Mouse (Mus musculus): Measurements from ENCODE around the gene Glipr2. TPM values are rescaled to one million over a fixed set of nuclear protein-coding genes. Genes with fewer than 3 reads are reported as not detected.

Gene Glipr2
- total and polyA plus RNA-seq, 3 experiments: 60.3 to 146 (median 62.8) TPM

DNA sequence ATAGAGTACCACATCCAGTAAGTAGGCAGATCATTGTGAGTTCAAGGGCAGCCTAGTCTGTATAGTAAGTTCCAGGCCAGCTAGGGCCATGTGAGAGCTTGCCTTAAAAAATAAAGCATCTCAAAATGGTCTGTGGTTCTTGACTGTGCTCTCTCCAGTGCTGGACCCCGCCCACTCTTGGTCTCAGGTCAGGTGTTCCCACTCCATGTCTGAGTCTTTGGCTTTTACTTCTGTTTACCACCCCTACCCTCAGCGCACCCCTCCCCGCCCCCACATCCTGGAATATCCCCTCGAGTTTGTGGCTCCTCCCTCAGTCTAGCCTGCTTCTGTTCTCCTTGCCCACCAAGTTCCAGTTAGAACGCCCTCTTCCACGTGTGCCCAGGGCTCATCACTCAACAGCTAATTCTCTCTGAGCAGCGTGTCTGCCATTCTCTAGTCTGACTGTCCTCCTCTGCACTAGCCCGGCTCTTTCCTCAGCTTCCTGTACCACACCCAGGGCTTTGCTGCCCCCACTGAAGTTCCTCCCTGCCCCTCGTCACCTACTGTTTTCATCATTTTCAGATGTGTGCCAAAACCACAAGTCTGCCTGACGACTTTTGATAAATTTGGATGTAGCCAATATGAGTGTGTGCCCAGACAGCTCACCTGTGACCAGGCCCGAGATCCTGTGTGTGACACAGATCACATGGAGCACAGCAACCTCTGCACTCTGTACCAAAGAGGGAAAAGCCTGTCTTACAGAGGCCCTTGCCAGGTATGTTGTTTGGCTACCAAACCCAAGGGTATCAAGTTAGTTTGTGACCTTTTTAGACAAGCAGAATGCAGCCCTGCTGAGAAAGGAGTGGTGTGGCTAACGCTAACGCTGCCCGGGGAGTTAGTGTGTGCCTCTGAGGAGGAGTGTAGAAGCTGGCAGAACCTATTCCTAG is 20.2 kb upstream of the Glipr2 start:
- no peak overlapping the region for H3K4me2 ChIP-seq (ENCODE audit: insufficient read depth, low read depth, poor library complexity, severe bottlenecking)
- H3K27me3 ChIP-seq (replicated peaks): no peaks in the 10 kb centered on the region
- TF ChIP-seq POLR2AphosphoS2 (IDR thresholded peaks at IDR 0.05; ENCODE audit: low read depth, low read length) (no peak), E2F4 (IDR thresholded peaks at IDR 0.05; ENCODE audit: insufficient replicate concordance, low read depth, low read length) (no peak), ZMIZ1 (IDR thresholded peaks at IDR 0.05; ENCODE audit: low read depth, low read length) (no peak), JUND (conservative IDR thresholded peaks at IDR 0.05; ENCODE audit: low read depth, low read length) (no peak), HCFC1 (IDR thresholded peaks at IDR 0.05; ENCODE audit: low read depth, low read length) (no peak), JUN (IDR thresholded peaks at IDR 0.05; ENCODE audit: insufficient read depth, low read depth, low read length) (no peak), MAX (IDR thresholded peaks at IDR 0.05; ENCODE audit: low read length) (no peak), ETS1 (conservative IDR thresholded peaks at IDR 0.05; ENCODE audit: low read depth, low read length) (no peak), NELFE (IDR thresholded peaks at IDR 0.05; ENCODE audit: low read depth, low read length) (no peak), USF1 (IDR thresholded peaks at IDR 0.05; ENCODE audit: low read depth, low read length) (no peak), UBTF (IDR thresholded peaks at IDR 0.05; ENCODE audit: low read depth, low read length) (no peak), MAFK (IDR thresholded peaks at IDR 0.05; ENCODE audit: insufficient replicate concordance, low read length) (no peak), MYC (IDR thresholded peaks at IDR 0.05; ENCODE audit: low read depth, low read length) (no peak), TCF12 (IDR thresholded peaks at IDR 0.05; ENCODE audit: low read depth, low read length) (no peak), KAT2A (IDR thresholded peaks at IDR 0.05; ENCODE audit: insufficient replicate concordance, low read length) (no peak)
- peak; percentile 7 for DNase-seq (ENCODE audit: extremely low read depth)
- H3K36me3 ChIP-seq (replicated peaks in 1 of 2; ENCODE audit: control insufficient read depth in 1 of 2, insufficient read depth in 1 of 2, low read length in 1 of 2): peaks cover under 1 to 17% of the 10 kb centered on the region in 2 experiments
- no peaks in the 10 kb centered on the region for H3K79me2 ChIP-seq (replicated peaks; ENCODE audit: control insufficient read depth, extremely low read depth, insufficient read depth, poor library complexity, severe bottlenecking)
- no peak overlapping the region for H3K27ac ChIP-seq (ENCODE audit: insufficient read depth, low read depth)
- peaks cover 0 to 14% of the 10 kb centered on the region in 2 experiments; a peak in 2 of 4 replicates for H3K4me1 ChIP-seq (ENCODE audit: control insufficient read depth in 1 of 2, insufficient read depth in 2 of 2)
- H3K9me3 ChIP-seq (replicated peaks; ENCODE audit: low read length): no peaks in the 10 kb centered on the region
- dilution Hi-C loops (cut with MboI; ENCODE audit: extremely low pct_ligation_motif_present, extremely low pct_unique_long_range_greater_than_20kb, low sequenced_read_pairs): no loop called here
- H3K9ac ChIP-seq (ENCODE audit: insufficient read depth, low read depth): no peak overlapping the region
- in situ Hi-C loops (cut with MboI; ENCODE audit: low pct_ligation_motif_present, low pct_unique_long_range_greater_than_20kb, low sequenced_read_pairs): no loop called here
- no peak overlapping the region for H3K4me3 ChIP-seq (replicated peaks in 1 of 3; ENCODE audit: low read depth in 2 of 3, low read length in 2 of 3, poor library complexity in 1 of 3)

DNA sequence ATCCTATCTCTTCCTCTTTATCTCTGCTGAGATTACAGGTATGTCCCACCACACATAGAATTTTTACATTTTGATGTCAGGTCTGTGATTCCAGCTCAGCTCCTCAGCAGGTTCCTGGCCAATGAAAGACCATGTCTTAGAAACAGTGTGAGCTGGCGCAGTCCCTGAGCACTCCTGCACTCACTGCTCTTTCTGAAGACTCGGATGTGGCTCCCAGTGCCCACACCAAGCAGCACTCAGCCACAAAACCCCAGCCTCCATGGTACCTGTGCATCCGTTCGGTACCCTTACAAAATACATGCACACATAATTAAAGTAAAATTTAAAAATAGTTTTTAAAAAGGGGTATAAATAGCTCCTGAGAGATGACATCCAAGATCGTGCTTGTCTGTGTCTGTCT is 15.9 kb upstream of the Glipr2 start:
- H3K9ac ChIP-seq (ENCODE audit: insufficient read depth, low read depth): no peak overlapping the region
- dilution Hi-C loops (cut with MboI; ENCODE audit: extremely low pct_ligation_motif_present, extremely low pct_unique_long_range_greater_than_20kb, low sequenced_read_pairs) (no loop called here), in situ Hi-C loops (cut with MboI; ENCODE audit: low pct_ligation_motif_present, low pct_unique_long_range_greater_than_20kb, low sequenced_read_pairs) (no loop called here)
- H3K4me2 ChIP-seq (ENCODE audit: insufficient read depth, low read depth, poor library complexity, severe bottlenecking): no peak overlapping the region
- no peak for DNase-seq (ENCODE audit: extremely low read depth)
- H3K27me3 ChIP-seq (replicated peaks): no peaks in the 10 kb centered on the region
- no peak for TF ChIP-seq HCFC1 (IDR thresholded peaks at IDR 0.05; ENCODE audit: low read depth, low read length)
- no peak for TF ChIP-seq JUN (IDR thresholded peaks at IDR 0.05; ENCODE audit: insufficient read depth, low read depth, low read length)
- no peak for TF ChIP-seq UBTF (IDR thresholded peaks at IDR 0.05; ENCODE audit: low read depth, low read length)
- TF ChIP-seq TBP (conservative IDR thresholded peaks at IDR 0.05; ENCODE audit: low read depth, low read length): no peak
- no peak for TF ChIP-seq ZC3H11A (IDR thresholded peaks at IDR 0.05; ENCODE audit: low read depth, low read length)
- no peak for TF ChIP-seq POLR2A (IDR thresholded peaks at IDR 0.05; ENCODE audit: low read depth, low read length)
- no peak for TF ChIP-seq NRF1 (IDR thresholded peaks at IDR 0.05; ENCODE audit: low read depth, low read length)
- no peak for TF ChIP-seq CTCF (conservative IDR thresholded peaks at IDR 0.05 in 1 of 2, IDR thresholded peaks at IDR 0.05 in 1 of 2; ENCODE audit: low read depth in 2 of 2, low read length in 2 of 2)
- TF ChIP-seq PAX5 (IDR thresholded peaks at IDR 0.05; ENCODE audit: low read length): no peak
- TF ChIP-seq TCF12 (IDR thresholded peaks at IDR 0.05; ENCODE audit: low read depth, low read length): no peak
- no peak for TF ChIP-seq NELFE (IDR thresholded peaks at IDR 0.05; ENCODE audit: low read depth, low read length)
- no peak for TF ChIP-seq CHD1 (IDR thresholded peaks at IDR 0.05; ENCODE audit: low read depth, low read length)
- no peak for TF ChIP-seq USF1 (IDR thresholded peaks at IDR 0.05; ENCODE audit: low read depth, low read length)
- no peak for TF ChIP-seq GABPA (IDR thresholded peaks at IDR 0.05; ENCODE audit: insufficient replicate concordance, low read depth, low read length)
- H3K27ac ChIP-seq (ENCODE audit: insufficient read depth, low read depth): no peak overlapping the region
- no peak overlapping the region for H3K4me3 ChIP-seq (replicated peaks in 1 of 3; ENCODE audit: low read depth in 2 of 3, low read length in 2 of 3, poor library complexity in 1 of 3)
- no peaks in the 10 kb centered on the region for H3K9me3 ChIP-seq (replicated peaks; ENCODE audit: low read length)
- H3K79me2 ChIP-seq (replicated peaks; ENCODE audit: control insufficient read depth, extremely low read depth, insufficient read depth, poor library complexity, severe bottlenecking): no peaks in the 10 kb centered on the region
- peaks cover 0 to 29% of the 10 kb centered on the region in 2 experiments for H3K36me3 ChIP-seq (replicated peaks in 1 of 2; ENCODE audit: control insufficient read depth in 1 of 2, insufficient read depth in 1 of 2, low read length in 1 of 2)
- H3K4me1 ChIP-seq (ENCODE audit: control insufficient read depth in 1 of 2, insufficient read depth in 2 of 2): peaks cover 0 to 14% of the 10 kb centered on the region in 2 experiments; a peak in 2 of 4 replicates

Data from CH12.LX (cell line).